Mouse (Mus musculus) central nervous system, embryonic 11.5 days (tissue): ENCODE data around the gene Csf2rb2. TPM values are rescaled to one million over a fixed set of nuclear protein-coding genes. Genes with fewer than 3 reads are reported as not detected.

Source experiments
- polyA plus RNA-seq: library from polyadenylated mRNA; depleted of rRNA; stranded (reverse); fragments of >200 nt; gene quantifications from 2 replicates; pipeline ENCODE4 v1.2.3, GENCODE M21; 2012; rRNA removed

The Csf2rb2 gene
- polyA plus RNA-seq, result 0.30 and 1.1 TPM in 2 replicates

DNA sequence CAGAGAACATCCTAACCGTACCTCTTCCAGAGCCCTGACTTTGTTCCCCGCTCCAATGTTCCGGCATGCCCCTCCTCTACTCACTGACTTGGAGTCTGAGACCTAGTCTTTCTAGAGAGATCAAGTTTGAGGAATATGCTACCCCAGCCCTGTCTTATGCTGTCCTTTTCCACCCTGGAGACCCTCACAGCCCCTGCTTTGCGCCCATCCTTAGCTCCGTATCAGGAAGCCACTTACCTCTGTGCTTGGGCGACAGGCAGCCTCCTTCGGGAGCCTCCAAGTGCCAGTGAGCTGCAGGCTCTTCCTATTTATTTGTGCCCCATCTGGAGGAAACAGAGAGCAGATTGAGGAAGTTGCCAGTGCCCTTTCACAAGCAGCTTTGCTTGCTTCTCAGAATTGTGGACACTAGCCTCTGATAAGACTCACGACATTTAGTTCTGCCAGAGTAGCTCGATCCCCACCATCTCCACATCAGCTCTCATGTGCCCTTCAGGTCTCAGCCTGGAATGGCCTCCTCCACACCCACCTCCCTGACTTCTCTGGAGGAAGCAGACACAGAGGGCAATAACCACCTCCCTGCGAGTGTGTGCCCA lies at the start of gene Csf2rb2:
TSS of gene Csf2rb2 (minus strand) at position 381 of the 593 bp plus-strand sequence.

DNA sequence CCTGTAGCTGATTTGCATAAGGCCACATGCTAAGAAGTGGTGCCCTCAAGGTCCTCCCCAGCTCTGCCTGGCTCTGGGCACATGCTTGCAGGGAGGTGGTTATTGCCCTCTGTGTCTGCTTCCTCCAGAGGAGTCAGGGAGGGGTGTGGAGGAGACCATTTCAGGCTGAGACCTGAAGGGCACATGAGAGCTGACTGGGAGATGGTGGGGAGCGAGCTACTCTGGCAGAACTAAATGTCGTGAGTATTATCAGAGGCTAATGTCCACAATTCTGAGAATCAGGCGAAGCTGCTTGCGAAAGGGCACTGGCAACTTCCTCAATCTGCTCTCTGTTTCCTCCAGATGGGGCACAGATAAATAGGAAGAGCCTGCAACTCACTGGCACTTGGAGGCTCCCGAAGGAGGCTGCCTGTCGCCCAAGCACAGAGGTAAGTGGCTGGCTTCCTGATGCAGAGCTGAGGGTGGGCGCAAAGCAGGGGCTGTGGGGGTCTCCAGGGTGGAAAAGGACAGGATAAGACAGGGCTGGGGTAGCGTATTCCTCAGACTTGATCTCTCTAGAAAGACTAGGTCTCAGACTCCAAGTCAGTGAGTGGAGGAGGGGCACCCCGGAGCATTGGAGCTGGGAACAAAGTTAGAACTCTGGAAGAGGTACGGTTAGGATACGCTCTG lies 20.3 kb upstream of the Csf2rb2 start, which contains the start of gene Csf2rb:
TSS of gene Csf2rb (plus strand) at position 82 of the 669 bp plus-strand sequence.

DNA sequence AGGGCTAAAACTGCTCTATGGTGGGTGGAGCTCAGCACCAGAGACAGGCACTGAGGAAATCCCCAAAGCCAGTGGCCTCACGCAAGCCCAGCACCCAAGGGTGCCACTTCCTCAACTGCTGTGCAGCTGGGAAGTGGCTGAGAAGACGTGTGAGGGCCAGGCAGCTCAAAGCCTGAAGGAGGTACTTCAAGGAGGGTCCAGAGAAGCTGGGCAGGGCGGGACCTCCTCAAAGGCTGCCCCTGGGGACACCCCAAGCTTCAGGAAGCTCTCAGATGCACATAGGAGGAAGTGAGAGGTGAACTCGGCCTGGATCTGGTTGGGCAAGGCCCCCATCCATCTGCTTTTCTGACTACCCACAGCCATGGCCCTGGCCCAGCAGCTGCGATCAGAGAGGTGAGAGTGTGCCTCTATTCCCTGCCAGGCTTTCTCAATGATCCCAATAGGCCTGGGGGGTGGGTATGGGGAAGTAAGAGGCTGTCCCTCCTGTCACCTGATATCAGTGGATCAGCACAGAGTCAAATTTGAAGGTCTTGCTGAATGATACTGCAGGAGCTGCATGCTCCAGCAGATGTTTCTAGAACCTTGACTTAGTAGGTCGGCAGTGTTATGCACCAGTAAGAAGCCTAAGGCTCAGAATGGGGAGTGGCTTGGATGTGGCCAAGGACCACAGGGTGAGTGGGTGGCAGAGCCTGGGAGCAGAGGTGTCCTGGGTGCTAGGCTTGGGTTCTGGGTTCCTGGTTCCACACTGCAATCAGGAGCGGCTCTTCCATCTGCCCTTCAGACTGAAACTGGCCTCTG lies 60.6 kb downstream of the Csf2rb2 start, which contains the start of gene Ncf4:
TSS of gene Ncf4 (plus strand) at position 107 of the 798 bp plus-strand sequence.

Other genes starting within 250 kb of the Csf2rb2 start
- gene Cacng2, start 185.7 kb downstream of the Csf2rb2 start, polyA plus RNA-seq, result 1.4 TPM in 2 replicates
- 33.4 and 46.7 TPM in 2 replicates for gene Ift27, start 131.6 kb downstream of the Csf2rb2 start, polyA plus RNA-seq
- 0.15 and 0.19 TPM in 2 replicates for gene Pvalb, start 99.3 kb downstream of the Csf2rb2 start, polyA plus RNA-seq
- 4.8 and 12.2 TPM in 2 replicates for gene Ncf4, start 60.9 kb downstream of the Csf2rb2 start, polyA plus RNA-seq
- gene Csf2rb, start 20.0 kb upstream of the Csf2rb2 start, polyA plus RNA-seq, result 2.2 and 3.5 TPM in 2 replicates
- gene Tex33, start 90.2 kb upstream of the Csf2rb2 start, polyA plus RNA-seq, result 0.07 TPM in 1 of 2 replicates, not detected in the other
- 8.8 and 9.3 TPM in 2 replicates for gene Tst, start 100.2 kb upstream of the Csf2rb2 start, polyA plus RNA-seq
- gene Mpst, start 100.7 kb upstream of the Csf2rb2 start, polyA plus RNA-seq, result 39.8 and 53.5 TPM in 2 replicates
- 119 and 137 TPM in 2 replicates for gene Kctd17, start 122.8 kb upstream of the Csf2rb2 start, polyA plus RNA-seq
- 0.27 and 0.84 TPM in 2 replicates for gene Tmprss6, start 162.9 kb upstream of the Csf2rb2 start, polyA plus RNA-seq
- 0.04 and 0.07 TPM in 2 replicates for gene Il2rb, start 189.6 kb upstream of the Csf2rb2 start, polyA plus RNA-seq
- 9.8 and 20.4 TPM in 2 replicates for gene C1qtnf6, start 225.7 kb upstream of the Csf2rb2 start, polyA plus RNA-seq
- gene Sstr3, start 239.0 kb upstream of the Csf2rb2 start, polyA plus RNA-seq, result 0.14 and 0.16 TPM in 2 replicates